Mouse (Mus musculus): ENCODE measurements around the gene Zfp638. TPM values are rescaled to one million over a fixed set of nuclear protein-coding genes. Genes with fewer than 3 reads are reported as not detected.
"Not testable (repeated sequence)": the region's sequence is repeated elsewhere in the genome, so short reads cannot be mapped to it uniquely, and the experiment has no call there.

The Zfp638 gene
- polyA plus RNA-seq, 1 experiment from 2014 or later, result 71.6 TPM

- Histone ChIP-seq H3K9ac (no peak overlapping the region), H3K4me2 (no peak overlapping the region), H3K9me3 (ENCODE audit: low read depth, low read length) (no peaks in the 10 kb centered on the region), H3K4me1 (ENCODE audit: insufficient read depth) (no peaks in the 10 kb centered on the region), H3K36me3 (ENCODE audit: insufficient read depth) (no peaks in the 10 kb centered on the region), H3K27me3 (ENCODE audit: insufficient read depth, low read length) (peaks cover 6% of the 10 kb centered on the region), H3K27ac (ENCODE audit: low read depth) (no peak overlapping the region), H3K4me3 (ENCODE audit: low read depth, low read length) (no peak overlapping the region)
- WGBS, result 57% methylated on average over 3 of the region's 3 CpGs
- ATAC-seq (ENCODE audit: insufficient read depth) (no peak), DNase-seq (no peak)
- no peak for TF ChIP-seq CTCF (IDR thresholded peaks at IDR 0.05; ENCODE audit: low read depth)
Observed at GRCm38 (mm10) chr6:84021990-84022389, 155.1 kb downstream of the Zfp638 start.

- Histone ChIP-seq H3K4me2 (no peak overlapping the region), H3K36me3 (ENCODE audit: insufficient read depth) (no peaks in the 10 kb centered on the region), H3K9ac (no peak overlapping the region), H3K27me3 (ENCODE audit: insufficient read depth, low read length) (no peaks in the 10 kb centered on the region), H3K4me3 (ENCODE audit: low read depth, low read length) (no peak overlapping the region), H3K4me1 (ENCODE audit: insufficient read depth) (no peaks in the 10 kb centered on the region), H3K9me3 (ENCODE audit: low read depth, low read length) (no peaks in the 10 kb centered on the region), H3K27ac (ENCODE audit: low read depth) (no peak overlapping the region)
- WGBS, result 80% methylated on average over 3 of the region's 3 CpGs
- ATAC-seq (ENCODE audit: insufficient read depth) (no peak), DNase-seq (no peak)
- no peak for TF ChIP-seq CTCF (IDR thresholded peaks at IDR 0.05; ENCODE audit: low read depth)
Observed at GRCm38 (mm10) chr6:84025636-84026035, 158.7 kb downstream of the Zfp638 start.

- H3K4me2 ChIP-seq, result no peak overlapping the region
- H3K9ac ChIP-seq, result no peak overlapping the region
- H3K36me3 ChIP-seq (ENCODE audit: insufficient read depth), result no peaks in the 10 kb centered on the region
- DNase-seq, result no peak
- no peaks in the 10 kb centered on the region for H3K9me3 ChIP-seq (ENCODE audit: low read depth, low read length)
- no peak for TF ChIP-seq CTCF (IDR thresholded peaks at IDR 0.05; ENCODE audit: low read depth)
- no peaks in the 10 kb centered on the region for H3K4me1 ChIP-seq (ENCODE audit: insufficient read depth)
- no peaks in the 10 kb centered on the region for H3K27me3 ChIP-seq (ENCODE audit: insufficient read depth, low read length)
- H3K27ac ChIP-seq (ENCODE audit: low read depth), result no peak overlapping the region
- no peak for ATAC-seq (ENCODE audit: insufficient read depth)
- H3K4me3 ChIP-seq (ENCODE audit: low read depth, low read length), result no peak overlapping the region
Observed at GRCm38 (mm10) chr6:84028791-84029190, 161.9 kb downstream of the Zfp638 start.

- Histone ChIP-seq H3K4me3 (ENCODE audit: low read depth, low read length) (no peak overlapping the region), H3K9me3 (ENCODE audit: low read depth, low read length) (no peaks in the 10 kb centered on the region), H3K36me3 (ENCODE audit: insufficient read depth) (no peaks in the 10 kb centered on the region), H3K27ac (ENCODE audit: low read depth) (no peak overlapping the region), H3K27me3 (ENCODE audit: insufficient read depth, low read length) (no peaks in the 10 kb centered on the region), H3K9ac (no peak overlapping the region), H3K4me1 (ENCODE audit: insufficient read depth) (no peaks in the 10 kb centered on the region), H3K4me2 (no peak overlapping the region)
- 89% methylated on average over 7 of the region's 7 CpGs for WGBS
- ATAC-seq (ENCODE audit: insufficient read depth), result no peak
- DNase-seq, result no peak
- no peak for TF ChIP-seq CTCF (IDR thresholded peaks at IDR 0.05; ENCODE audit: low read depth)
Observed at GRCm38 (mm10) chr6:84029775-84030174, 162.9 kb downstream of the Zfp638 start.

GRCm38 (mm10) chr6:84032516-84032915, 165.6 kb downstream of the Zfp638 start:
- not testable (repeated sequence) for H3K4me1 ChIP-seq (ENCODE audit: insufficient read depth); ATAC-seq (ENCODE audit: insufficient read depth); H3K27ac ChIP-seq (ENCODE audit: low read depth); H3K4me2 ChIP-seq; H3K9me3 ChIP-seq (ENCODE audit: low read depth, low read length); H3K27me3 ChIP-seq (ENCODE audit: insufficient read depth, low read length); H3K9ac ChIP-seq; H3K4me3 ChIP-seq (ENCODE audit: low read depth, low read length); H3K36me3 ChIP-seq (ENCODE audit: insufficient read depth); DNase-seq
- WGBS, result 53% methylated on average over 5 of the region's 5 CpGs

Other genes starting within 250 kb of the Zfp638 start
- not detected in 2 replicates for gene Clec4f, start 210.9 kb upstream of the Zfp638 start, polyA plus RNA-seq (2014; fragmentation: Nextera tagmentation; extraction: Ambion mirVana)
- gene Cd207, start 189.3 kb upstream of the Zfp638 start, polyA plus RNA-seq (2014; fragmentation: Nextera tagmentation; extraction: Ambion mirVana), result not detected in 2 replicates
- gene Vax2, start 155.8 kb upstream of the Zfp638 start, polyA plus RNA-seq (2014; fragmentation: Nextera tagmentation; extraction: Ambion mirVana), result not detected in 2 replicates
- not detected in 2 replicates for gene Atp6v1b1, start 124.1 kb upstream of the Zfp638 start, polyA plus RNA-seq (2014; fragmentation: Nextera tagmentation; extraction: Ambion mirVana)
- gene Ankrd53, start 104.5 kb upstream of the Zfp638 start, polyA plus RNA-seq (2014; fragmentation: Nextera tagmentation; extraction: Ambion mirVana), result 0.21 TPM in 1 of 2 replicates, not detected in the other
- 74.7 and 77.4 TPM in 2 replicates for gene Tex261, start 91.3 kb upstream of the Zfp638 start, polyA plus RNA-seq (2014; fragmentation: Nextera tagmentation; extraction: Ambion mirVana)
- gene Nagk, start 72.1 kb upstream of the Zfp638 start, polyA plus RNA-seq (2014; fragmentation: Nextera tagmentation; extraction: Ambion mirVana), result 46.1 and 49.3 TPM in 2 replicates
- gene Paip2b, start 35.4 kb upstream of the Zfp638 start, polyA plus RNA-seq (2014; fragmentation: Nextera tagmentation; extraction: Ambion mirVana), result 19.3 and 19.8 TPM in 2 replicates
- gene Dysf, start 141.5 kb downstream of the Zfp638 start, polyA plus RNA-seq (2014; fragmentation: Nextera tagmentation; extraction: Ambion mirVana), result 11.5 and 13.5 TPM in 2 replicates

All from lung, embryonic 14.5 days (tissue).